Mouse (Mus musculus): ENCODE measurements around the gene Nek6.

Gene Nek6

DNA sequence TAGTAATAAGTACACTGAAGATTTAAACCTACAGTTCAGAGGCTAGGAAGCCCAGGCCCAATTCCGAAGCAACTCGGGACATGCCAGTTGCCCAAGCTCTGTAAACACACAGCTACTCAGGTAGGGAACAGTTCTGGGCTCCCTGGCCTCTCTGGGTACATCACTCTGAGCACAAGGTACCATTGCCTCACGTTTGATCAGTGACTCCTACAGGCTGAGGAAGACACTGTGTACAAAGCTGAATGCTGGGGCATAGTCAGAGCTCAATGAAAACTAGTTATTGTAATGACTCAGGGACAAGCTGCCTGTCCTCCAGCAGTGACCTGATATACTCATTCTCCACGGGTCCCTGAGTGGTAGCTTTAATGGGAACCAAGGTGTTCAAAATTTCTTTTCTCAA is 109.6 kb downstream of the Nek6 start:
- DNase-seq (ENCODE audit: low spot score in 2 of 2): no peak

GRCm38 (mm10) chr2:38621610-38622021 is 110.2 kb downstream of the Nek6 start:
- DNase-seq (ENCODE audit: low spot score in 2 of 2): no peak

- DNase-seq (ENCODE audit: low spot score in 2 of 2): no peak
These were observed 112.0 kb downstream of the Nek6 start for GRCm38 (mm10) chr2:38623411-38623810.

DNA sequence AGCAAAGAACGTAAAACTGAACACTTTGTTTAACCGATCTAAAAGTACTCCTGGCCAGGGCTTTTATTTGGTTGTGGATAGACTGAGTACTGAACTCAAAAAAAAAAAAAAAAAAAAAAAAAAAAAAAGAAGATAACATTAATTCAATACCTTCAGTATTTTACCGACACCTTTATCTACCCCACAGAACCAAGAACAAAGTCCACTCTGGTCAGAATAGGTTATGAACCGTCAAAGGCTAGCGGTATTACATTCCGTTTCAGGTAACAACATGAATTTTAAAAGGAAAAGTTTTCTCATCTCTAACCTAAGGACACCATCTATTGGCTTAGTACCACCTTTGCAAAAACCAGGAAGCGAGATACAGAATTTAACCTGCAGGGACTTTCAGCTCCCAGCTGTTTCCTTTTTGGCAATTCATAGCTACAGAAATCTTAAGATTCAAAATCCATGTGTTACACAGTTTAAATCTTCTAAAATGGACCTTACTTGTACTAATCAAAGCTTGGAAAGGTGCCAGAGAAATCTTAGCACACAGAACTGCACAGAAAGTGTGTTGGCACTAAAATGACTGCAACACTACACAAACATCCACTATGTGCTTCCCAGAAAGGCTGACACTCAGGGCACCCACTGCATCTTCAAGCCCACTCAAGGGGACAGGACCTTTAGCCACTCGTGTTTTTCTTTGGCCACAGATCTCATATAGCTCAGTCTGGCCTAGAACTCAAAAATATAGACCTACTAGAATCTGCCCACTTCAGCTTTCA is 112.6 kb downstream of the Nek6 start:
- DNase-seq (ENCODE audit: low spot score in 2 of 2): no peak

DNA sequence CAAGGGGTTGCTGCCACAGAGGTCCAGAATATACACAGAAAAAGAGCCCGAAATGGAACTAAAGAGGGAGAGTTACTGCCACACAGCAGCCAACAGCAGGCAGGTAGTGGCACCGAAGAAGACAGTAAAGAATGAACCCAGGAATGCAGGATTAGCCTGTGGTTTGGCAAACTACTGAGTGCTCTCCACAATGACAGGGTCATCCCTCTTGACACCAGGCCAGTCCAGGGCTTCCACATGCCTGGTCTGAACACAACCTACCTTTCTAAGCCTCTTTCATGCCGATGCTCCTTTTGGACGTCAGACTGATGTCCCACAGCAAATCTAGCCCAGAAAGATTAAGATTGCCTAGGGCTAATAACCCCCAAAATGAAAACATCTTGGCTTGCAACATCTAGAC is 117.4 kb downstream of the Nek6 start:
- DNase-seq (ENCODE audit: low spot score in 2 of 2): no peak

DNA sequence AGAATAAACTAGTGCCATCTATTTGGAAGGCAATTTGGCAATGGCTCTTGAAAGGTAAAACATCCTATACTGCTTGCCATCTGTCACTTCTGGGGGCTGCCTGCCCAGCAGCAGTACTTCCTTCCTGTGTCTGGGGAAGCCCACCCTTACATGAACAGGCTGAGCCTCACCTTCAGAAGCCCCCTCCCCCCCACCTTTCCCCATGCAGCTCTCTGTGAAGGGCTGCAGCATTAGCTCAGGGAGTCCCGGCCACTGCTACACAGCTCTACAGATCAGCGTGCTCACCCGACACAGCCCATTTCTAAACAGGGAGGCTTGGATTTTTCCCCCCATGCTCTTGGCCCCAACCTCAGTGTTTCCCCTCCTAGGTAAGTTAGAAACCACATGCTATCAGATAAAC is 118.0 kb downstream of the Nek6 start:
- DNase-seq (ENCODE audit: low spot score in 2 of 2): no peak

- DNase-seq (ENCODE audit: low spot score in 2 of 2): no peak
These were observed 119.1 kb downstream of the Nek6 start for GRCm38 (mm10) chr2:38630574-38630973.

DNA sequence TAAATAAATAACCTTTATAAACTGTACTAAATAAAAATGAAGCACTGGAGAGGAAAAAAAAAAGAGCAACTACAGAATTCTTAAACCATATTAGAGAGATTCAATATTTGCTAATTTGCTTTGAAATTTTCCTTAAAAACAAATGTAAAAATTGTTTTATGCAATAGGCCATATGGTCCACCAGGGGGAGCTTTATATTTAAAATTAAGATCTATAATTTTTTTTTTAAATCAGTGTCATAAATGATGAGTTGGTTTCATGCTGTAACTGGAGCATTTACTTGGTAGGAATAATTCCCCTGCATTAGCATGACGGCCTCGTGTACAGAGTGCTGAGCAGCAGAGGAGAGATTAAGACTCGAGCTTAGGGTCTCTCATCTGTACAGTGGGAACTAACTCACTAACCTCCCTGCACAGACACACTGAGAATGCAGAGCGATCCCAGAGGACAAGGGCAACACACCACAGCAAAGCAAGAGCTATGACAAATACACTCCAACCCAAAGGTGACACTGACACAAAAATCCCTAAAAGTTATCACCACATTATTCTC is 126.3 kb downstream of the Nek6 start:
- DNase-seq (ENCODE audit: low spot score in 2 of 2): no peak

DNA sequence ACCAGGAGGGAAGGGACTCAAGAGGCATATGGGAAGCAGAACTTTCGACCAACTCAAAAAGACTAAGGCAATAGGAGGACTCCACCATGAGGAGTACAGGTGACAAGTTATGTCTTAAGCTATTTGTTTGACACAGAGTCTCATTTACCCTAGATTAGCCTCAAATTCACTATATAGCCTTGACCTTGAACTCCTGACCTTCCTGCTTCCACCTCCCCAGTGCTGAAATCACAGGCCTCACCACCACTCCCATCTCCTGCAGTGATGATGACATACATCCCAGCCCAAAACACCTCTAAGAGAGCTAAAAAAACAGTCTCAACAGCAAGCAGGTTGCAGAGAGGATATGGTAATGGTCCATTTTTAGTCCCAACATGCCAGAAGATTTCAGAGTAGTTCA is 130.3 kb downstream of the Nek6 start:
- no peak for DNase-seq (ENCODE audit: low spot score in 2 of 2)

DNA sequence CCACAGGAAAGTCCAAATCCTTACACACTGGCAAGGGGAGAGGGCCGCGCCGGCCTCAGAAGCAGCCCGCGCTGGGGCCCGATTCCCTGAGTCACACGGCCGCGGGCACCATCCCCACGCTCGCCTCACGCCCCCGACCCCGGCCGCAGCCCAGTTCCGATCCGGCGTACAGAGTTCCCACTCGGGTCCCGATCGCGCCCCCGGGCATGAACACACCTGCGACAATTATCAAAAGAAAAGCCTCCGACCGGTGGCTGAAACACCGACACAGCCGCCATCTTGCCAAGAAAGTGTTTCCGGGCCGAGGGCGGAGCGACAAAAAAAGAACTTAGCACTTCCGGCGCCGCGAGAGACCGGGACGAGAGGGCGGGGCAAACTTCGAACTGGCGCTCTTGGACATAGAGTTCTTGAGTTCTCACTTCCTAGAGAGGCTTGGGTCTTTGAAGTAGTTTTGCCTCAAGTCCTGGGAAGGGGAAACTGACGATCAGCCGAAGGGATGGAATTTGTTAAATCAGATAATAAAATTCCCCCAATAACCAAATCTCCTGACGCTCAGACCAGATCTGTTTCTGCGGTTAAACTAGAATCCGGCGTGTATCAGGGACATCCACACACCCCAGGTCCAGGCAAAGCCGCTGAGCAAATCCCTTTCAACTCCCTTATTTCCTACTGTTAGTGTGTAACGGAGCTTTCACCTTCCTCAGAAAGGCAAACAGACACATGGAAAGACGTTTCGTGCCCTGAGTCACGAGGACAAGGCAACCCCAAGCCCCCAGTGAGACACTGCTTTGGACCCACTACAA is 132.4 kb downstream of the Nek6 start, which contains the start of gene Psmb7:
TSS of gene Psmb7 (minus strand) at position 463 of the 803 bp plus-strand sequence.
- peak; percentile 75 to 90 for DNase-seq (ENCODE audit: low spot score in 2 of 2)

Data from urinary bladder, postnatal 36 days (tissue).